Mouse (Mus musculus): ENCODE results near the gene Klrb1c. TPM values are rescaled to one million over a fixed set of nuclear protein-coding genes. Genes with fewer than 3 reads are reported as not detected.
A peak's percentile ranks its signal among the peaks of the same experiment; 100 is the strongest.
"Not testable (repeated sequence)": the region's sequence is repeated elsewhere in the genome, so short reads cannot be mapped to it uniquely, and the experiment has no call there.

The Klrb1c gene
- total RNA-seq, 2 experiments from 2014 or later = not detected

DNA sequence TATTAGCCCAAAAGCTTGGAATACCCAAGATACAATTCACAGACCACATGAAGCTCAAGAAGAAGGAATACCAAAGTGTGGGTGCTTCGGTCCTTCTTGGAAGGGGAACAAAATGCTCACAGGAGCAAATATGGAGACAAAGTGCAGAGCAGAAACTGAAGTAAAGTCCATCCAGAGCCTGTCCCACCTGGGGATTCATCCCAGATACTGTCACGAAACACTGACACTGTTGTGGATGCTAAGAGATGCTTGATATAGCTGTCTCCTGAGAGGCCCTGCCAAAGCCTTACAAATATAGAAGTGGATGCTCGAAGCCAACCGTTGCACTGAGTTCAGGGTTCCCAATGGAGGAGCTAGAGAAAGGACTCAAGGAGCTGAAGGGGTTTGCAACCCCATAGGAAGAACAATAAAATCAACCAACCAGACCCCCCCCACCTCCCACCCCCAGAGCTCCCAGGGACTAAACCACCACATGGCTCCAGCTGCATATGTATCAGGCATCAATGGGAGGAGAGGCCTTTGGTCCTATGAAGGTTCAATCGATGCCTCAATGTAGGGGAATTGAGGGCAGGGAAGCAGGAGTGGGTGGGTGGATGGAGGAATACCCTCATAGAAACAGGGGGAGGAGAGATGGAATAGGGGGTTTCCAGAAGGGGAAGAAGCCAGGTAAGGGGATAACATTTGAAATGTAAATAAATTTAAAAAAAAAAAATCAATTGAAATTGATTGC is 29.6 kb downstream of the Klrb1c start:
- DNase-seq (ENCODE audit: low spot score in 2 of 2) = no peak

DNA sequence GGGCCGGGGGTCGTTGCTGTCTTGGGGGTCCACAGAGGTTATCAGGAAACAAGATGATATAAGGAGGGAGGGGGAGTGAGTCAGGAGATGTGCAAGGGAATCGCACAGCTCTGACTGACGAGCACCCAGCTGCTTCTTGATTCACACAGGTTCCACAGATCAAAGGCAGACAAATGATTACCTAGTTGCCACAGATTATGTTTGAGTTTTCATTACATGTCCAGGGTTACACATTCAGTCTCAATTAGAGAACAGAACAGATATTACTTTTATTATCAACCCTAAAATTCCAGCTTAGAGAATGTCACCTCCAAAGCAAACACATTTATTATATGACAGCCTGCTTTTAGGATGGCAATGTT is 33.6 kb downstream of the Klrb1c start:
- not testable (repeated sequence) for DNase-seq (ENCODE audit: low spot score in 2 of 2)

DNA sequence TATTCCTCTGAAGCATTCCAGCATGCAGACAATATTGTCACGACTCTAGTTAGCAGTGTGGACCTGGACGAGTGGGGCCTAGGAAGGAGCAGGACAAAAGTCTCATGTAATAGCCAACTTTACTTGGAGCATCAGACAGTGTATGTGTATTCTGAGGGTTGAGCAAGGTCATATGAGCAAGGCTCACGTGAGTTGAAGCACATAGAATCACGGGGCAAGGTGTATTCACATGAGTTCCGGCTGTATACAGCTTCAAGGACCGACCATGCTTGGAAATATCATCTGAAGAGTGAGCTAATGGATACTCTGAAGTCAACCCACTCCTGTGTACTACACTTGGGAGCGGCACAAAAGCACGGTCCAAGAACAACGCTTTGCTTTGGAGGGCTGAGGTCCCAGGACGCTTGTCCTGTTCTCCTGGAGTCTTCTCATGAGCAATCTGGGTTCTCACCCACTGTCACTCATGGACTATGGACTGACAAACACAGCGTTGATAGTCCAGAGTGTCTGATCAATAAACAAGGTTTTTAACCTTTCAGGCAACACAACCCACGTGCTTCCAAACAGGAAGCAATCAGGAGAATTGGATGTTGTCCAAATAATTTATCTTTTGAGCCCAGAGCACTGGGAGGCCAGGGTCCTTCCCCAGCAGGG is 34.1 kb downstream of the Klrb1c start:
- DNase-seq (ENCODE audit: low spot score in 2 of 2) = not testable (repeated sequence)

DNA sequence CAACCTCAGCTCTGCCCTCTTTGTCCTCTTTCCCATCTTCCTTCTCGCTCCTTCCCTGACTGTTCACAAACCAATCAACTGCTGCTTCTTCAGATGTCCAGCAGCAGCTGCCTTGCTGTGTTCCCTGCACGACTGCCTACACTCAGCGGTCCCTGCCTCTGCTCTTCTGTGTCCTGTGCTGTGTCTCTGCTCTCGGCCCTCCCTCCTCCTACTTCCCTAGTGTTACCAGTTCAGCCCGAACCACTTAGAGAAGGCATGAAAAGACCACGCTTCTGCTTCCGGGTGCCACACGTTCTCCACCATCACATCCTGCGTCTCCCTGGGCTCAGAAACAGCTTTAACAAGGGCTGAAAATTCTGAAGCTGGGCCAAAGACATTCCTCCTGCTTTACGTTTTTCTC is 34.8 kb downstream of the Klrb1c start:
- not testable (repeated sequence) for DNase-seq (ENCODE audit: low spot score in 2 of 2)

DNA sequence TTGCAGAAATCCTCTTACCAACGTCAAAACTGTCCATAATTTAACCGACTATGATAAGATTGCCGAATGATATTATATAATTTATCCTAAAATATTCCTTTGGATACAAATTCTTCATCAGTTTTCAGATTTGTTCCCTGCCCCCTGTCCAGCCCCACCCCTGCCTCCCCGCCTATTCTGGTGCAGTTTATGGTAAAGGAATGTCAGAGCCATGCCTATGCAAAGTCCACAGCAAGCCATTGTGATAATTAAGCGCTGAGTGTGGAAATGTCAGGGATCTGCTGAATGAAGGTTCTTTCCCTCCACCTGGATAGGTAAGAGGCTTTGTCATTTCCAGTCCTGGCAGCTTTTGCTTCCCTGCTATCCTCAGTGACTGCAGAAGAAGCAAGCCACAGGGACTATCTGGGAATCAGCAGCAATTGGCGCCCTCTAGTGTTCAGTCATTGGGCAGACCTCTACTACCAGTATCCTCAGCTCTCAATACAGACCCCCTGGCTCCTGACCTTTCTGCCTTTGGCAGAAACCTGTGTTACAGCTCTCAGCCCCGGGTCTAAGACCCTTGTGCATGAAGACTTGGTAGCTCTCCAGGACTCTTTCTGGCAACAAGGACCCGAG is 35.3 kb downstream of the Klrb1c start:
- peak; percentile 83 to 96 for DNase-seq (ENCODE audit: low spot score in 2 of 2)

DNA sequence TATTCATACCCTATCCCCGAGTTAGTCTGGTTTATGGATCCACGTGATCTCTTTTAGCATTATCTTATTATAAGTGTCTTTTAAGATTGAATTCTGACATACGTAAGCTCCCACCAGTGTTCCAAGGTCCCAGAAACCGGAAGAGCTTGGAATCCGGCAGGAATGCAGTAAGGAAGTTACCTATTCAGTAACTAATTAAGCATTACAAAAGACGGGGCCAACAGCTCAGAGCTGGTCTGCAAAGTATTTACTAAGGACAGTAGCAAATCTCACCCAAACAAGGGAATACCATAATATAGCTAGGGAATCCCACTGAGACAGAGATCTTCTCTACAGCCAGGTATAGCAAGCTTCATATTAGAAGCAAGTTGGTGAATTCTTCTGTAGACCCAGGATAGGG is 42.0 kb downstream of the Klrb1c start:
- DNase-seq (ENCODE audit: low spot score in 2 of 2) = not testable (repeated sequence)

DNA sequence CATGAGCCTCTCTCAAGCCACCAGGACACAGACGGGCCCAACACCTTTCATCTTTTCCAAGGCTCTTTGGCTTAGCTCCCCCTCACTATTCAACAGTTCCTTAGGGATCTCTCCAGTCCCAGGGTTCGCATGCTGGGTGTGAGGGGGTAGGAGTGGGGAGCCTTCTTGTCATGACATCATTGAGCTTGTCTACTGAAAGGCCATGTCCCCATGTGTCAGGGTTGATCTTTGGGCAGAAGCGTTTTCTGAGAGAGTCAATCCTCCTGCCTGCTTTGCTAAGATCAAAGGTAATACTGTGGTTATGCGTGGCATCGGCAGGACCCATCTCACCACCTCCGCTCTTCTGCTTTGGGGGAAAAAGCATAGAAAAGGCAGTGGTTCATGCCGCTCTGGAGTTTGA is 51.6 kb downstream of the Klrb1c start:
- DNase-seq (ENCODE audit: low spot score in 2 of 2) = no peak

DNA sequence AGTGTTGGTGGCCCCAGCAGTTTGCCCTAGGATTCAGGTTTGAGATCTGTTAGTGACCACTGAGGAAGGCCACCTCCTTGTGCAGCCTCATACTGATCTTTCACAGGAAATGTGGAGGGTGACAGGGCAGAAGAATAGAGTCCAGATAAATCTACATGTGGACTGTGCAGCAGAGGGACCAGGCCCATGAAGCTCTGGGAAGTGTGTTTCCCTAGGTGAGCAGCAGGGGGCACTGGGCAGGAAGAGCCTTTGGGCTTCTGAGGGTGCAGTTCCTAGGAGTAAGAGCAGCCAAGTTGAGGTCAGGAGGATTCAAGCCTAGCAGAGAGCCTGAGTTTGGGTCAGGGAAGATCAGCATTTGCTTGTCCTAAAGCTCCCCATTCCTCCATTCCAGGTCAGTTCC is 52.9 kb downstream of the Klrb1c start:
- no peak for DNase-seq (ENCODE audit: low spot score in 2 of 2)

DNA sequence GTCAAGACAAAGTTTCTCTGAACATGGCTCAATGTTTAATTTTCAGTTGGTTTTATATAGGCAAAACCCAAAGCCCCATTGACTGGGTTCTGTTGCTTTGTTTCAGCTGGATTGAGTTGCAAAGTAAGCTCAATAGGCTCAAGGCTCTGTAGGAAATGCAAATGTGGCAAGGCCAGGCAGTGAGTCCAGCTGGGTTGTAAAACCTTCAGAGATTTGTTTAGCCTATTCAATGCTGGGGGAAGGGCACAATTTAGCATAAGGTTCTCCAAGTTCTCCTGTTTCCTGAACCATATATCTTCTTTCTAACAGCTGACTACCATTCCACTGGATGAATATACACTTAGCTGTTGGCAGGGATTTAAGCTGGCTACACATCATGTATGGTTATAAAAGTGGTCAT is 54.1 kb downstream of the Klrb1c start:
- no peak for DNase-seq (ENCODE audit: low spot score in 2 of 2)

DNA sequence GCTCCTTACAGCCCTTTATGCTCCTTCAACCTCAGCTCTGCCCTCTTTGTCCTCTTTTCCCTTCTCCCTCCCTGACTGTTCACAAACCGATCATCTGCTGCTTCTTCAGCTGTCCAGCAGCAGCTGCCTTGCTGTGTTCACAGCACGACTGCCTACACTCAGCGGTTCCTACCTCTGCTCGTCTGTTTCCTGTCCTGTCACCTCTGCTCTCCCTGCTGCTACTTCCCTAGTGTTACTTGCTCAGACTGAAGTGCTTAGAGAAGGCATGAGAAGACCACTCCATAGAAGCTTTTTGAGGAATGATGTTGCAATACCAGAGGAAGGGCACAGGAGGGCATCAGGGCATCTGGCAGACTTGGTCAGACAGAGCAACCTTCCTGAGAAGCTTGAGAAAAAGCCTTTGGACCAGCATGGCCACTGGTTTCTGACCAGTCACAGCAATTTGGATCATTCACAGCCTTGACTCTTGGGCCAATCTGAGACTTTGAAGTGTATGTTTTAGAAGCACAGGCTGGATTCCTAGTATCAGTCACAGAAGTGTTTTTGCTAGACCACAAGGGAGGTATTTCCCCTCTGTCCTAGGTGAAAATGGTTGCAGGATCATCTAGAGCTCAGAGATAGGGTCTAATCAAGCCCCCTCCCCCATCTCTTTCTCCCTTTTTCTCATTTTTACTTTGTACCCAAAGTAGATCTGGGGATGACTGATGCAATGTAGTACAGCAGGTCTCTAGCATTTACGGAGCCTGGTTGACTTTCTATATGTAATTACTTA is 54.9 kb downstream of the Klrb1c start:
- no peak for DNase-seq (ENCODE audit: low spot score in 2 of 2)

DNA sequence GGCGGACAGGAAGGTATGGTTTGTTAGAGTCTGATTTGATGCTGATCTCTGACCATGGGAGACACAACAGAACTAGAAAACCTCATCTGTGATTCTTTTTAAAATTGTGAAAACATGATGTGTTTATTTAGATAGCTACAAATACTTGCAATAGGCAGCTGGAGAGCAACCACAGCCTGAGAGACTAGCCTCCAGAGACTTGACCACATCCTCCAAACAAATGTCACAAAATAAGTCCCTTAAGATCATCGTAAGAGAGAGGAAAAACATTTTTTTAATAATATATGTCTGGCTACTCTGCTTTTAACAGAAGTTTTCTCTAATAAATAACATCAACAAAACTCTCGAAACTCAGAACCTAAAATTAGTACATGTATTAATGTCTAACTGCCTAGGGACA is 57.0 kb downstream of the Klrb1c start:
- DNase-seq (ENCODE audit: low spot score in 2 of 2) = no peak

Other genes with a start within 250 kb of the Klrb1c start
- gene A2ml1, start 207.6 kb downstream of the Klrb1c start, total RNA-seq (2021) = 10 to 100 TPM in 1 of 2 experiments, 1 to 10 TPM in 1; 7.2 to 12.3 TPM
- gene Klrb1a, start 165.7 kb downstream of the Klrb1c start, total RNA-seq (2021) = not detected
- not detected for gene Clec2h, start 126.8 kb downstream of the Klrb1c start, total RNA-seq (2021)
- not detected for gene Klrb1, start 66.2 kb downstream of the Klrb1c start, total RNA-seq (2021)
- gene Gm44511, start 37.1 kb upstream of the Klrb1c start, total RNA-seq (2021) = not detected
- gene Klrb1b, start 37.1 kb upstream of the Klrb1c start, total RNA-seq (2021) = not detected
- not detected for gene Clec2i, start 98.4 kb upstream of the Klrb1c start, total RNA-seq (2021)
- 1 to 10 TPM; 1.7 to 1.9 TPM for gene BC035044, start 101.9 kb upstream of the Klrb1c start, total RNA-seq (2021)
- gene Clec2g, start 145.2 kb upstream of the Klrb1c start, total RNA-seq (2021) = under 1 TPM in 1 of 2 experiments, not detected in 1; 0.63 TPM